Mouse (Mus musculus): Measurements from ENCODE around the gene Ptprc. TPM values are rescaled to one million over a fixed set of nuclear protein-coding genes. Genes with fewer than 3 reads are reported as not detected.

Gene Ptprc
- polyA plus RNA-seq (2012; rRNA removed): 0.38 and 0.61 TPM in 2 replicates

- H3K27ac ChIP-seq (ENCODE audit: control insufficient read depth, insufficient read depth, low read depth, low read length): no peak within 1 kb of the TSS
- H3K27me3 ChIP-seq (ENCODE audit: control insufficient read depth, insufficient read depth, low read length): no peaks in the 10 kb centered on the region
- no peaks in the 10 kb centered on the region for H3K4me1 ChIP-seq (ENCODE audit: control insufficient read depth, insufficient read depth, low read length)
- TF ChIP-seq CTCF (IDR thresholded peaks at IDR 0.05; ENCODE audit: control insufficient read depth, insufficient read depth, insufficient replicate concordance, low read depth, low read length) (no peak), POLR2A (IDR thresholded peaks at IDR 0.05; ENCODE audit: control insufficient read depth, low read depth, low read length) (no peak)
- H3K36me3 ChIP-seq (ENCODE audit: control insufficient read depth, insufficient read depth, low read length): no peaks in the 10 kb centered on the region
- H3K4me3 ChIP-seq (ENCODE audit: control insufficient read depth, low read depth, low read length): no peak within 1 kb of the TSS
Observed at GRCm38 (mm10) chr1:138175494-138175893, at the start of gene Ptprc. Ptprc (minus strand) TSS chr1:138175708.

DNA sequence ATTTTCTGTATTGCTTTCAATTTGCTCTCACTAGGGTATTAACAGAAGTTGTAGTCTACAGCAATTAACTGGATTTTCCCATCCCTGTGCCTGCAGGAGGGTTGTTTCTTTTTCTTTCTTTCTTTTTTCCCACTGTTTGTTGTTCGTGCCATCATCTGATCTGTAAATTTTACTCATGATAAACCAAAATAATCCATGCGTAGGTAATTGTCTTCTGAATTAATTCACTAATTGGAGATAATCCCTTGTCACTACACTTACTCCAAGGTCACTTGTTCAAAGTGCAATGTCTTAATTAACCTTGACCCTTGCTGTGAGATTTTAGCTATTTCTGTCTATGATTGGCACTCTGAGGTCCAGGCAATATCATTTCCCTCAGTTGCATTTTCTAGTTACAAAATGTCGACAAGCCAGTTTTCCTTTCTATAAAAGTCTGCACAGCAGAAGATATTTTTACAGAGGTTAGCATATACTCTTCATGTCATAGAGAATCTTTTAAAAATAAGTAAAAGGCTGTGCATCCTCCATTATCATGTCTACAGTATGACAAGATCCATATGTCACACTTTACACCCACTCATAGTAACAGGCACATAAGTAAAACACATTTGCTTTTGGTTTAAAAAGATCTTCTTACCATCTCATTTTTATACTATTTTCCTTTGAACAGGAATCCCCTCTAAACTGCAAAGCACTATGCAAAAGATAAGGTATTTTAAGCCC, 39.4 kb upstream of the Ptprc start:
- Histone ChIP-seq H3K36me3 (ENCODE audit: control insufficient read depth, insufficient read depth, low read length) (no peaks in the 10 kb centered on the region), H3K4me3 (ENCODE audit: control insufficient read depth, low read depth, low read length) (no peak overlapping the region), H3K27me3 (ENCODE audit: control insufficient read depth, insufficient read depth, low read length) (no peaks in the 10 kb centered on the region), H3K4me1 (ENCODE audit: control insufficient read depth, insufficient read depth, low read length) (no peaks in the 10 kb centered on the region), H3K27ac (ENCODE audit: control insufficient read depth, insufficient read depth, low read depth, low read length) (no peak overlapping the region)
- TF ChIP-seq POLR2A (IDR thresholded peaks at IDR 0.05; ENCODE audit: control insufficient read depth, low read depth, low read length) (no peak), CTCF (IDR thresholded peaks at IDR 0.05; ENCODE audit: control insufficient read depth, insufficient read depth, insufficient replicate concordance, low read depth, low read length) (no peak)

DNA sequence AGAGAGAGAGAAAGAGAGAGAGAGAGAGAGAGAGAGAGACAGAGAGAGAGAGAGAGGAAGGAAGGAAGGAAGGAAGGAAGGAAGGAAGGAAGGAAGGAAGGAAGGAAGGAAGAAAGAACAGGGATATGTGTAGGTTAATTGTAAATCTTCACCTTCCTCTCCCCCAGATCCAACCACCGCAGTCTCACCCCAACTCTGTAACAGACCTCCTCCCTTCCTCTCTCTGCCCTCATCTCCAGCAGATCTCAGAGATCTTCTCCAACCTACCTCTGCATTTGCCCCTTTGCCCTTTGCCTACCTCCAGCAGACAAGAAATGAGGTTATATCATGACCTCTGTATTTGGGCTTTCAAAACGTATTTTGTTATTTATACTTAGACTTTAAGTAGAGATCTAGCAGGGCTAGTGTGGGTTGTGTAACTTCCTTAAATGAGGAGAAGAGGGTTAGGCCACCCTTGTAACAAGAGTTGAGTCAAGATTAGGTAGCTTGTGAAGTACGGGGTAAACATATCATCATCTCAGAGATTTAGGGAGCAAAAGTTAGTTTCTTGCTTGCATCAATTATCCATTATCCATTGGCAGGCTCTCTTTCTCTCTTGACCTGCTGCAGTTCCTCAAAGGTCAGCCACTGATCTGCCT, 35.0 kb upstream of the Ptprc start:
- Histone ChIP-seq H3K4me3 (ENCODE audit: control insufficient read depth, low read depth, low read length) (no peak overlapping the region), H3K36me3 (ENCODE audit: control insufficient read depth, insufficient read depth, low read length) (no peaks in the 10 kb centered on the region), H3K4me1 (ENCODE audit: control insufficient read depth, insufficient read depth, low read length) (no peaks in the 10 kb centered on the region), H3K27ac (ENCODE audit: control insufficient read depth, insufficient read depth, low read depth, low read length) (no peak overlapping the region), H3K27me3 (ENCODE audit: control insufficient read depth, insufficient read depth, low read length) (no peaks in the 10 kb centered on the region)
- no peak for TF ChIP-seq POLR2A (IDR thresholded peaks at IDR 0.05; ENCODE audit: control insufficient read depth, low read depth, low read length)
- no peak for TF ChIP-seq CTCF (IDR thresholded peaks at IDR 0.05; ENCODE audit: control insufficient read depth, insufficient read depth, insufficient replicate concordance, low read depth, low read length)

GRCm38 (mm10) chr1:138209751-138210150, 34.2 kb upstream of the Ptprc start:
- Histone ChIP-seq H3K27ac (ENCODE audit: control insufficient read depth, insufficient read depth, low read depth, low read length) (no peak overlapping the region), H3K4me1 (ENCODE audit: control insufficient read depth, insufficient read depth, low read length) (no peaks in the 10 kb centered on the region), H3K36me3 (ENCODE audit: control insufficient read depth, insufficient read depth, low read length) (no peaks in the 10 kb centered on the region), H3K4me3 (ENCODE audit: control insufficient read depth, low read depth, low read length) (no peak overlapping the region), H3K27me3 (ENCODE audit: control insufficient read depth, insufficient read depth, low read length) (no peaks in the 10 kb centered on the region)
- TF ChIP-seq CTCF (IDR thresholded peaks at IDR 0.05; ENCODE audit: control insufficient read depth, insufficient read depth, insufficient replicate concordance, low read depth, low read length) (no peak), POLR2A (IDR thresholded peaks at IDR 0.05; ENCODE audit: control insufficient read depth, low read depth, low read length) (no peak)

GRCm38 (mm10) chr1:138206041-138206440, 30.5 kb upstream of the Ptprc start:
- no peaks in the 10 kb centered on the region for H3K36me3 ChIP-seq (ENCODE audit: control insufficient read depth, insufficient read depth, low read length)
- H3K27ac ChIP-seq (ENCODE audit: control insufficient read depth, insufficient read depth, low read depth, low read length): no peak overlapping the region
- no peaks in the 10 kb centered on the region for H3K4me1 ChIP-seq (ENCODE audit: control insufficient read depth, insufficient read depth, low read length)
- no peaks in the 10 kb centered on the region for H3K27me3 ChIP-seq (ENCODE audit: control insufficient read depth, insufficient read depth, low read length)
- TF ChIP-seq CTCF (IDR thresholded peaks at IDR 0.05; ENCODE audit: control insufficient read depth, insufficient read depth, insufficient replicate concordance, low read depth, low read length) (no peak), POLR2A (IDR thresholded peaks at IDR 0.05; ENCODE audit: control insufficient read depth, low read depth, low read length) (no peak)
- H3K4me3 ChIP-seq (ENCODE audit: control insufficient read depth, low read depth, low read length): no peak overlapping the region

GRCm38 (mm10) chr1:138191689-138192508, 16.4 kb upstream of the Ptprc start:
- no peak for TF ChIP-seq POLR2A (IDR thresholded peaks at IDR 0.05; ENCODE audit: control insufficient read depth, low read depth, low read length)
- no peak for TF ChIP-seq CTCF (IDR thresholded peaks at IDR 0.05; ENCODE audit: control insufficient read depth, insufficient read depth, insufficient replicate concordance, low read depth, low read length)
- no peaks in the 10 kb centered on the region for H3K36me3 ChIP-seq (ENCODE audit: control insufficient read depth, insufficient read depth, low read length)
- H3K4me3 ChIP-seq (ENCODE audit: control insufficient read depth, low read depth, low read length): no peak overlapping the region
- no peaks in the 10 kb centered on the region for H3K4me1 ChIP-seq (ENCODE audit: control insufficient read depth, insufficient read depth, low read length)
- no peak overlapping the region for H3K27ac ChIP-seq (ENCODE audit: control insufficient read depth, insufficient read depth, low read depth, low read length)
- no peaks in the 10 kb centered on the region for H3K27me3 ChIP-seq (ENCODE audit: control insufficient read depth, insufficient read depth, low read length)

DNA sequence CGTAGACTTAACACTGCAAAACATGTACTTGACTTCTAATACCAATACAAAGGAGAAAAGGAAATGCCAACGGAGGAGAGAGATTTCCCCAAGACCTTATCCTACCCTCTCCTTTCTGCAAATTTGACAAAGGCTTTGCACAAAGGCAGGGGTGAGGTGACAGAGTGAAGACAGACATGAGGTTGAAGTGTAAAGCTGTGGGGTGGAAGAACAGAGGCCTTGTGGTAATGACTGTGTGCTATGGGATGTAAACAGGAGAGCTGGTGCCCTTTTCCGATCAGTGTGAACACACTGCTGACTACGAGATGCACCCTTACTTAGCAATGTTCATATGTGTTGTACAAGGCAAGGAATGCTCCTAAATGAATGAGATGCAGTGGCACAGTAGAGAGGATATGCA, 12.6 kb upstream of the Ptprc start:
- H3K27ac ChIP-seq (ENCODE audit: control insufficient read depth, insufficient read depth, low read depth, low read length): no peak overlapping the region
- no peaks in the 10 kb centered on the region for H3K36me3 ChIP-seq (ENCODE audit: control insufficient read depth, insufficient read depth, low read length)
- no peaks in the 10 kb centered on the region for H3K27me3 ChIP-seq (ENCODE audit: control insufficient read depth, insufficient read depth, low read length)
- H3K4me1 ChIP-seq (ENCODE audit: control insufficient read depth, insufficient read depth, low read length): no peaks in the 10 kb centered on the region
- no peak overlapping the region for H3K4me3 ChIP-seq (ENCODE audit: control insufficient read depth, low read depth, low read length)
- TF ChIP-seq CTCF (IDR thresholded peaks at IDR 0.05; ENCODE audit: control insufficient read depth, insufficient read depth, insufficient replicate concordance, low read depth, low read length) (no peak), POLR2A (IDR thresholded peaks at IDR 0.05; ENCODE audit: control insufficient read depth, low read depth, low read length) (no peak)

Measured in testis, adult 2 months (tissue).